Mouse (Mus musculus): ENCODE data around the gene Serpine2. TPM values are rescaled to one million over a fixed set of nuclear protein-coding genes. Genes with fewer than 3 reads are reported as not detected.

The Serpine2 gene
- total and polyA plus RNA-seq, 2 experiments from 2014 or later: 254 to 386 TPM

DNA sequence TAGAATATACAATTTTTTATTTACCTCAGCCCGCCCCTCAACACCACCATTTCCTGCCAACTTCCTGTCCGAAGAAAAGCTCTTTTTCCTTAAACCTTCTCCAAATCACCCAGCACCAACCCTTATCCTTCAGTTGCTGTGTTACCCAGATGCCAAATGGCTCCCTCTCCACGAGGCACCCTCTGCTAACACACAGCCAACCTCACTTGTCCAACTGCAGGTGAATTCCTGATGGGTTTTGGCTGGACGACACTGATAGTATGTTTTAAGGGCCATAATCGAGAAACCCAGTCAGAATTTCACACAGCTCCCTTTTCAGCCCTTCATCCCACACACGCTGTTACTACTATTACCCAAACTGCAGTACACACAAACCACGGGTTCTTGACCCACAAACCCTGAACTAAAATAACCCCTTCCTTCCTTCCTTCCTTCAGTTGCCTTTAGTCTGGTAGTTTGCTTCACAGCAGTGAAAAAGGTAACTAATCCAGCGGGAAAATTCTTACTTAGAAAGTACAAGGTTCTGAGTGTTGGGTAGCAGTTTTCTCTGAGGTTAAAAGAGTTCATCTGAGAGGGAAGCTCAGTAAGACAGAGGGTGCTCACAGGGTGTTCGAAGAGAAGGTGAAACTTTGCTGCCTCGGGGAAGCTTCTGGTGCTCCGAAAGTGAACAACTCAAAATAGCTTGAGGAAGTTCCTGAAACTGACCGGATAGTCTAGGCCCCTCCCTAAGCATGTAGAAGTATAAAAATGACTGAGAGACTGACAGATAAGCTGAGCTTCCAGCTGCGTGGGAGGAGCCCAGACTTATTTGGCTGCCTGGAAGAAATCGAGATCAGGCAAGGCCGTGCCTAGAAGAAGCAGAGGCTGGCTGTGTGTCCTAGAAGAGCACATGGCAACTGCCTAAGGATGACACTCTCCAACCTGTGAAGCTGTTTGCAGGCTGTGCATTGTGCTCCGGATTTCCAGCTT lies 98.4 kb downstream of the Serpine2 start:
- WGBS: 58% methylated on average over 16 of the region's 16 CpGs
- no peak for ATAC-seq (ENCODE audit: low FRiP score)

DNA sequence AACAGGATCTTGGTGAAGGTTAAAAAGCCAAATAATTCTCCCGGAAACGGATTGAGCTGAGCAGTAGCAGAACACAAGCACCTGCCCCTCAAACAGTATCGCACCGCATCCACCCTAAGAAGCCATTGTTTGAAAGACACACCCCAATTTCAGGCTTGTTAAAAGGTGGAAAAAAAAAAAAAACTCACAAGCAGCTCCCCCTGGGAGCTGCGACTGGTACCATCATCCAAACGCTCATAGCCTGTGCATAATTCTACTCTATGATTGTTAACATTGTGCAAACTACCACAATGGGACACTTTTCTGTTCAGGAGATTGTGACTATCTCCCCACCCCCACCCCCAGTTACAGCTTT lies 99.1 kb downstream of the Serpine2 start:
- DNase-seq (ENCODE audit: low spot score) (peak; percentile 62), ATAC-seq (ENCODE audit: low FRiP score) (peak; percentile 53)
- Histone ChIP-seq H3K27ac (ENCODE audit: low read depth, low read length) (peak overlapping the region; percentile 34), H3K9ac (replicated peaks; ENCODE audit: low read length, poor library complexity, severe bottlenecking) (peak overlapping the region; percentile 91), H3K4me1 (ENCODE audit: insufficient read depth, low read length) (peaks cover 8% of the 10 kb centered on the region; the same call in 1 of the 2 replicates), H3K27me3 (ENCODE audit: insufficient read depth, low read length) (no peaks in the 10 kb centered on the region), H3K4me3 (ENCODE audit: low read depth, low read length) (peak overlapping the region; percentile 85), H3K36me3 (ENCODE audit: insufficient read depth, low read length) (no peaks in the 10 kb centered on the region), H3K9me3 (ENCODE audit: low read length) (no peaks in the 10 kb centered on the region), H3K4me2 (ENCODE audit: low read depth, low read length, poor library complexity, severe bottlenecking) (peak overlapping the region; percentile 77)
- peak; percentile 24 for TF ChIP-seq CTCF (IDR thresholded peaks at IDR 0.05)
- under 1% methylated on average over 6 of the region's 6 CpGs for WGBS

More for the DNA sequence above, 98.4 kb downstream of the Serpine2 start:
- H3K4me3 ChIP-seq (ENCODE audit: low read depth, low read length): peak overlapping the region; percentile 85
- no peaks in the 10 kb centered on the region for H3K9me3 ChIP-seq (ENCODE audit: low read length)
- no peaks in the 10 kb centered on the region for H3K36me3 ChIP-seq (ENCODE audit: insufficient read depth, low read length)
- no peak for DNase-seq (ENCODE audit: low spot score)
- H3K4me2 ChIP-seq (ENCODE audit: low read depth, low read length, poor library complexity, severe bottlenecking): peak overlapping the region; percentile 77
- peaks cover 8% of the 10 kb centered on the region; the same call in 1 of the 2 replicates for H3K4me1 ChIP-seq (ENCODE audit: insufficient read depth, low read length)
- no peak; the same call in 1 of the 2 replicates for TF ChIP-seq CTCF (IDR thresholded peaks at IDR 0.05)
- peak overlapping the region; percentile 34 for H3K27ac ChIP-seq (ENCODE audit: low read depth, low read length)
- H3K9ac ChIP-seq (replicated peaks; ENCODE audit: low read length, poor library complexity, severe bottlenecking): peak overlapping the region; percentile 91
- no peaks in the 10 kb centered on the region for H3K27me3 ChIP-seq (ENCODE audit: insufficient read depth, low read length)

DNA sequence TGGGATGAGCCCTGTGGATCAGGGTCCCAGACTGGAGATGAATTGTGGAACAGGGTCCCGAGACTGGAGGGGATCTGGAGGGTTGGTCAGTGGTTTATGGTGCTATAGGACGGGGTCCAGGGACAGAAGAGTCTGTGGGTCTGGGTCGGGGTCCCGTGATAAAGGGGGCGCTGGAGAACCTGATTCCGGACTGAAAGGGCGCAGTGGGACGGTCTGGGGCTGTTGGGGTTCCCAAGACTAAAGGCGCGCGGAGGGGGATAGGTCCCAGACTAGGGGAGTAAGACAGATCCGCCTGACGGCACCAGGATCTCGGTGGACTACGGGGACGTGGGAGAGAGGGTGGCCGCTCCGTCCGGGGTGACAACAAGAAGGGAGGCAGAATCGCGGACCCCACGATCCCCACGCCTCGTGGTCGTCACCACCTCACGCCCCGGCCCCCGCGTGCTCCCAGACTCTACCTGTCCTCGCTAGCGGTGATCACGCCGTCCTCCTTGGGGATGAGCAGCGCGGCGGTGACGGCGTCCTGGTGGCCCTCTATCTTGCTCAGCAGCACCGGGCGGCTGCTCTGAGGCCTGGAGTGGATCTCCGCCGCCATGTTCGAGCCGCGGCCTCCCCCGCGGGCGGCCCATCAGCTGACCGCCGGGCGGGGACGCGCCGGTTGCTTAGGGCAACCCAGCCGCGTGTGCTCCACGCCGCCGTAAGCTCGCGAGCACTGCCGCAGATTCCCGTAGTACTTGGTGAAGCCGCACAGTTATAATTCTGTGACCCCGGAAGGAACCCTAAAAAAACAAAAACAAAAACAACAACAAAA lies 99.7 kb downstream of the Serpine2 start:
- 0 out of 2 replicates have a peak overlapping the region, but pooled peaks have one; percentile 38 for H3K27ac ChIP-seq (ENCODE audit: low read depth, low read length)
- no peaks in the 10 kb centered on the region for H3K36me3 ChIP-seq (ENCODE audit: insufficient read depth, low read length)
- peak overlapping the region; percentile 85 for H3K4me3 ChIP-seq (ENCODE audit: low read depth, low read length)
- no peak for TF ChIP-seq CTCF (IDR thresholded peaks at IDR 0.05)
- H3K9ac ChIP-seq (replicated peaks; ENCODE audit: low read length, poor library complexity, severe bottlenecking): peak overlapping the region; percentile 91
- no peaks in the 10 kb centered on the region for H3K27me3 ChIP-seq (ENCODE audit: insufficient read depth, low read length)
- under 1% methylated on average over 61 of the region's 65 CpGs for WGBS
- H3K9me3 ChIP-seq (ENCODE audit: low read length): no peaks in the 10 kb centered on the region
- H3K4me2 ChIP-seq (ENCODE audit: low read depth, low read length, poor library complexity, severe bottlenecking): peak overlapping the region; percentile 77
- ATAC-seq (ENCODE audit: low FRiP score) (peak; percentile 97), DNase-seq (ENCODE audit: low spot score) (peak; percentile 92)
- H3K4me1 ChIP-seq (ENCODE audit: insufficient read depth, low read length): peaks cover 8% of the 10 kb centered on the region; the same call in 1 of the 2 replicates

DNA sequence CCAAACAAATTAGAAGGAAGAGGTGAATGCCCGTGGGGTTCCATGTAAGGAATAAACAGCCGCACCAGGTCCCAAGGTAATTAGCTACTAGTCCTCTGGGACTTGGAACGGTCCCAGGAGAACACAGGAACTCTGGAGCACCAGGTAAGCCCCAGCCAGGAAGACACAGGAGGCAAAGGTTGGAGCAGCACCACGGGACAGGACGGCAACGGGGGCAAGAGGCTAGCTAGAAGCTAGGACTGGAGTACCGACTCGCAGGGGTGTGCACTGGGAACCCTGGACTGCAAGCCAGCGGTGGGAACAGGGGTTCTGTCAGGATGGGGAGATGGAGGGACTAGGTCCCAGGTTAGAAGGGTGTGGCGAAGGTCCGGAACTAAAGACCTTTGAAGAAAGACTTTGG lies 100.3 kb downstream of the Serpine2 start:
- H3K4me3 ChIP-seq (ENCODE audit: low read depth, low read length): peak overlapping the region; percentile 85
- DNase-seq (ENCODE audit: low spot score) (no peak), ATAC-seq (ENCODE audit: low FRiP score) (peak; percentile 1; the same call in 1 of the 2 replicates)
- H3K36me3 ChIP-seq (ENCODE audit: insufficient read depth, low read length): no peaks in the 10 kb centered on the region
- WGBS: 11% methylated on average over 11 of the region's 11 CpGs
- peak overlapping the region; percentile 77 for H3K4me2 ChIP-seq (ENCODE audit: low read depth, low read length, poor library complexity, severe bottlenecking)
- H3K9ac ChIP-seq (replicated peaks; ENCODE audit: low read length, poor library complexity, severe bottlenecking): peak overlapping the region; percentile 91
- no peaks in the 10 kb centered on the region for H3K27me3 ChIP-seq (ENCODE audit: insufficient read depth, low read length)
- no peak overlapping the region for H3K27ac ChIP-seq (ENCODE audit: low read depth, low read length)
- no peak for TF ChIP-seq CTCF (IDR thresholded peaks at IDR 0.05)
- H3K9me3 ChIP-seq (ENCODE audit: low read length): no peaks in the 10 kb centered on the region
- peaks cover 8% of the 10 kb centered on the region; the same call in 1 of the 2 replicates for H3K4me1 ChIP-seq (ENCODE audit: insufficient read depth, low read length)

DNA sequence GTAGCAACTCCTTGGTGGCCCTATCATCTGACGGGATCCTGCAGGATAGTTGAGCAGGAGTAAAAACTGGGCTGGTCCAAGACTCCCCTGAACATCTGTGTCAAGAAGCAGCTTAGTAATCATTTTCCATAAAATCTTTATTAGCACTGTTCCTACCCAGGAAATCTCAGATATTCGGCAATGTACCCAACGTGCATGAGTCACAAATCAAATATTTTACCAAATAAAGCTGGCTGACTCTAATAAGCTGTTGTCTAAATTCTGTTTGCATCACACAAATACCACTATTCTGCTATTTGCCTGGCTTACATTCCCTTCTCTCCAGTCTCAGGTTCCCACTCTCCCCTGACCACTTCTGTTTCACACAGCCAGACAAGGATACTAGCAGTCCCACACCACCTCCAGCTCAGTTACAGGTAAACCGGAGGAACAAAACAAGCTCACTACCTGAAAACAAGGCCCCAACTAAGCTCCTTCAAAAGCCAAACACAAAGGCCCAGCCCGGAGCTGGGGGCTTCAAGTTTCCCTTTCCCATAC lies 101.5 kb downstream of the Serpine2 start:
- TF ChIP-seq CTCF (IDR thresholded peaks at IDR 0.05): no peak
- ATAC-seq (ENCODE audit: low FRiP score): no peak
- 61% methylated on average over 5 of the region's 5 CpGs for WGBS

More for the DNA sequence above, 101.5 kb downstream of the Serpine2 start:
- H3K27me3 ChIP-seq (ENCODE audit: insufficient read depth, low read length): no peaks in the 10 kb centered on the region
- no peak overlapping the region for H3K27ac ChIP-seq (ENCODE audit: low read depth, low read length)
- DNase-seq (ENCODE audit: low spot score): no peak
- H3K9me3 ChIP-seq (ENCODE audit: low read length): no peaks in the 10 kb centered on the region
- H3K4me3 ChIP-seq (ENCODE audit: low read depth, low read length): peak overlapping the region; percentile 23
- H3K9ac ChIP-seq (replicated peaks; ENCODE audit: low read length, poor library complexity, severe bottlenecking): no peak overlapping the region
- H3K36me3 ChIP-seq (ENCODE audit: insufficient read depth, low read length): no peaks in the 10 kb centered on the region
- H3K4me1 ChIP-seq (ENCODE audit: insufficient read depth, low read length): peaks cover 8% of the 10 kb centered on the region; the same call in 1 of the 2 replicates
- H3K4me2 ChIP-seq (ENCODE audit: low read depth, low read length, poor library complexity, severe bottlenecking): peak overlapping the region; percentile 77

All from midbrain, postnatal 0 days (tissue).